Mouse (Mus musculus): Measurements from ENCODE around the gene Pcolce. TPM values are rescaled to one million over a fixed set of nuclear protein-coding genes. Genes with fewer than 3 reads are reported as not detected.

Gene Pcolce
- polyA plus RNA-seq, 1 experiment, result 368 TPM

DNA sequence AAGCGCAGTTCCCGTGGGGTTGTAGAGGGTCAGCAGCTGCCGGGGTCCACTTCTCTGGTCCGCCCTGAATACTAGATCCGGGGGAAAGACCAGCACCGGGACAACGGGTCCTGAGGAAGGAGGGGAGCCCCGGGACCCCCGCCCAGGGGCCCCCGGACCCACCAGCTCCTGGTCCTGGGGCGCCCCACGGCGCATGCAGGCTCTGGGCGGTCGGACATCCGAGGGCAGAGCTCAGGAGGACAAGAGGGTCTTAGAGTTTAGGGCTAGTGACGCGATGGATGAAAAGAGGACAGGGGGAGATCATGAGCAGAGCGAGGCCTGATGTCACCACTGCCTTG, 13.3 kb downstream of the Pcolce start:
- peak overlapping the region; percentile 43 for H3ac ChIP-seq (ENCODE audit: control insufficient read depth, insufficient read length)
- peak overlapping the region; percentile 56 for H3K4me3 ChIP-seq
- TF ChIP-seq MYOD1 (IDR thresholded peaks at IDR 0.05; ENCODE audit: control insufficient read depth in 1 of 3, insufficient read length in 2 of 3, low read depth in 2 of 3) (peak in 1 of 3 experiments; percentile 0), CEBPB (IDR thresholded peaks at IDR 0.05; ENCODE audit: insufficient read depth, poor library complexity, severe bottlenecking) (no peak), TCF3 (IDR thresholded peaks at IDR 0.05; ENCODE audit: insufficient read length, low read depth) (no peak), USF1 (IDR thresholded peaks at IDR 0.05; ENCODE audit: low read depth) (no peak), POLR2AphosphoS2 (IDR thresholded peaks at IDR 0.05; ENCODE audit: insufficient read length, low read depth) (peak; percentile 51), E2F4 (IDR thresholded peaks at IDR 0.05; ENCODE audit: insufficient read depth) (no peak), POLR2A (IDR thresholded peaks at IDR 0.05; ENCODE audit: insufficient read length, low read depth) (no peak), REST (IDR thresholded peaks at IDR 0.05; ENCODE audit: insufficient read depth, insufficient read length) (no peak), MYOG (IDR thresholded peaks at IDR 0.05; ENCODE audit: control insufficient read depth in 1 of 3, insufficient read depth in 1 of 3, insufficient read length in 2 of 3, low read depth in 2 of 3) (no peak), MAX (IDR thresholded peaks at IDR 0.05; ENCODE audit: low read depth) (no peak)
- no peaks in the 10 kb centered on the region for H3K27me3 ChIP-seq (ENCODE audit: control insufficient read depth, insufficient read depth, insufficient read length)
- H3K36me3 ChIP-seq (ENCODE audit: control insufficient read depth, insufficient read depth), result peaks cover 6% of the 10 kb centered on the region
- H3K79me2 ChIP-seq (ENCODE audit: control insufficient read depth, insufficient read depth), result peaks cover 13% of the 10 kb centered on the region
- peak overlapping the region; percentile 96 for H3K4me2 ChIP-seq (ENCODE audit: low read depth)

- no peak for TF ChIP-seq TCF12 (IDR thresholded peaks at IDR 0.05; ENCODE audit: insufficient read depth, poor library complexity, severe bottlenecking)
- no peak for TF ChIP-seq SRF (IDR thresholded peaks at IDR 0.05; ENCODE audit: control insufficient read depth, insufficient read length, low read depth)
- no peak for TF ChIP-seq E2F4 (IDR thresholded peaks at IDR 0.05; ENCODE audit: insufficient read depth)
- TF ChIP-seq MYOG (IDR thresholded peaks at IDR 0.05; ENCODE audit: control insufficient read depth in 1 of 3, insufficient read depth in 1 of 3, insufficient read length in 2 of 3, low read depth in 2 of 3), result no peak
- no peak for TF ChIP-seq MYOD1 (IDR thresholded peaks at IDR 0.05; ENCODE audit: control insufficient read depth in 1 of 3, insufficient read length in 2 of 3, low read depth in 2 of 3)
- TF ChIP-seq MAX (IDR thresholded peaks at IDR 0.05; ENCODE audit: low read depth), result no peak
- TF ChIP-seq REST (IDR thresholded peaks at IDR 0.05; ENCODE audit: insufficient read depth, insufficient read length), result no peak
- no peak for TF ChIP-seq POLR2A (IDR thresholded peaks at IDR 0.05; ENCODE audit: insufficient read length, low read depth)
- TF ChIP-seq USF1 (IDR thresholded peaks at IDR 0.05; ENCODE audit: low read depth), result no peak
- TF ChIP-seq TCF3 (IDR thresholded peaks at IDR 0.05; ENCODE audit: insufficient read length, low read depth), result no peak
- TF ChIP-seq POLR2AphosphoS2 (IDR thresholded peaks at IDR 0.05; ENCODE audit: insufficient read length, low read depth), result no peak
- no peak for TF ChIP-seq CEBPB (IDR thresholded peaks at IDR 0.05; ENCODE audit: insufficient read depth, poor library complexity, severe bottlenecking)
- Histone ChIP-seq H3K4me2 (ENCODE audit: low read depth) (peak overlapping the region; percentile 96), H3K36me3 (ENCODE audit: control insufficient read depth, insufficient read depth) (no peaks in the 10 kb centered on the region), H3K79me2 (ENCODE audit: control insufficient read depth, insufficient read depth) (peaks cover 13% of the 10 kb centered on the region), H3K27me3 (ENCODE audit: control insufficient read depth, insufficient read depth, insufficient read length) (no peaks in the 10 kb centered on the region), H3K4me3 (peak overlapping the region; percentile 56), H3ac (ENCODE audit: control insufficient read depth, insufficient read length) (no peak overlapping the region)
These were observed 14.0 kb downstream of the Pcolce start for GRCm38 (mm10) chr5:137599600-137599999.

DNA sequence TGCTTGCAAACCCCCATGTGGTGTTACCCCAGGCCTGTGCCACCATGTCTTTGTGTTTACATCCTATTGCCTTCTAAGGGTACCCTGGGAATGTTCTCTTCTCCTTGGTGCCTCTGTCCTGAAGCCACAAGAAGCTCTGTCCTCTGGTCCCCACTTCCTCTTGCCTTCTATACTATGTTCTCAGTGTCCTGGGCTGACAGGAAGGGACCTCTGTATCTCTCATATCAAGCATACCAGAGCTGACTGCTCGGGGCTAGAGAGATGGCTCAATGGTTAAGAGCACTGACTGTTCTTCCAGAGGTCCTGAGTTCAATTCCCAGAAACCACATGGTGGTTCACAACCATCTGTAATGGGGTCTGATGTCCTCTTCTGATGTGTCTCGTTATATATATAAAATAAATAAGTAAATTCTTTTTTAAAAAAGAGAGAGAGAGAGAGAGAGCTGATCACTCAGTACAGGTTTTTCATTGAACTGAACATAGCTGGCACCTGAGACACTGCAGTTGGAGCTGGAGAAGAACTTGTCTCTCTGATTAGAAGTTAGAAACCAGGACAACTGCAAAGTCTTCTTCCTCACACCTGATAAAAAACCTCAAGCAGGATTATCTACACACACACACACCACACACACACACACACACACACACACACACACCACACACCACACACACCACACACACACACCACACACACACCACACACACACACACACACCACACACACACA, 15.3 kb downstream of the Pcolce start:
- TF ChIP-seq MAX (IDR thresholded peaks at IDR 0.05; ENCODE audit: low read depth) (no peak), POLR2A (IDR thresholded peaks at IDR 0.05; ENCODE audit: insufficient read length, low read depth) (no peak), SRF (IDR thresholded peaks at IDR 0.05; ENCODE audit: control insufficient read depth, insufficient read length, low read depth) (no peak), TCF12 (IDR thresholded peaks at IDR 0.05; ENCODE audit: insufficient read depth, poor library complexity, severe bottlenecking) (no peak), MYOD1 (IDR thresholded peaks at IDR 0.05; ENCODE audit: control insufficient read depth in 1 of 3, insufficient read length in 2 of 3, low read depth in 2 of 3) (no peak), MYOG (IDR thresholded peaks at IDR 0.05; ENCODE audit: control insufficient read depth in 1 of 3, insufficient read depth in 1 of 3, insufficient read length in 2 of 3, low read depth in 2 of 3) (no peak), E2F4 (IDR thresholded peaks at IDR 0.05; ENCODE audit: insufficient read depth) (no peak), REST (IDR thresholded peaks at IDR 0.05; ENCODE audit: insufficient read depth, insufficient read length) (no peak), TCF3 (IDR thresholded peaks at IDR 0.05; ENCODE audit: insufficient read length, low read depth) (no peak), USF1 (IDR thresholded peaks at IDR 0.05; ENCODE audit: low read depth) (no peak), CEBPB (IDR thresholded peaks at IDR 0.05; ENCODE audit: insufficient read depth, poor library complexity, severe bottlenecking) (no peak)

DNA sequence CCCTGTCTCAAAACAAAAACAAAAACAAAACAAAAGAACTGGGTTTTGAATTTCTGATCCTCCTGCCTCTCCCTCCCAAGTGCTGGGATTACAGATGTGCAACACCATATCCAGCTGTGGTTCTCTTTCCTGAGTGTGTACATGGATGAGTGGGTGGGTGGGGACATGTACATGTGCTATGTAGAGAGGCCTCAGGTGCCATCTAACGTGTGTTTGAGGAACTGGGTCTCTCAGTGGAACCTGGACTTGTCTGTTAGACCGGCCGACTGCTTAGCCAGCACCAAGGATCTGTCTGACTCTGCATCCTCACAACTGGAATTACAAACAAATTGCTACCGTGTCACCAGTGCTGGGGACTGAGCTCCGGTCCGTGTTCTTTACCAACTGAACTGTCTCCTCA, 16.0 kb downstream of the Pcolce start:
- no peak overlapping the region for H3K4me2 ChIP-seq (ENCODE audit: low read depth)
- no peak overlapping the region for H3ac ChIP-seq (ENCODE audit: control insufficient read depth, insufficient read length)
- H3K27me3 ChIP-seq (ENCODE audit: control insufficient read depth, insufficient read depth, insufficient read length), result no peaks in the 10 kb centered on the region
- no peak overlapping the region for H3K4me3 ChIP-seq
- TF ChIP-seq TCF3 (IDR thresholded peaks at IDR 0.05; ENCODE audit: insufficient read length, low read depth) (no peak), SRF (IDR thresholded peaks at IDR 0.05; ENCODE audit: control insufficient read depth, insufficient read length, low read depth) (no peak), POLR2A (IDR thresholded peaks at IDR 0.05; ENCODE audit: insufficient read length, low read depth) (no peak), MYOG (IDR thresholded peaks at IDR 0.05; ENCODE audit: control insufficient read depth in 1 of 3, insufficient read depth in 1 of 3, insufficient read length in 2 of 3, low read depth in 2 of 3) (no peak)
- peaks cover 7% of the 10 kb centered on the region for H3K79me2 ChIP-seq (ENCODE audit: control insufficient read depth, insufficient read depth)
- no peaks in the 10 kb centered on the region for H3K36me3 ChIP-seq (ENCODE audit: control insufficient read depth, insufficient read depth)

More for the DNA sequence above, 15.3 kb downstream of the Pcolce start:
- Histone ChIP-seq H3K79me2 (ENCODE audit: control insufficient read depth, insufficient read depth) (peaks cover 13% of the 10 kb centered on the region), H3K4me2 (ENCODE audit: low read depth) (no peak overlapping the region), H3K36me3 (ENCODE audit: control insufficient read depth, insufficient read depth) (no peaks in the 10 kb centered on the region), H3K27me3 (ENCODE audit: control insufficient read depth, insufficient read depth, insufficient read length) (no peaks in the 10 kb centered on the region), H3ac (ENCODE audit: control insufficient read depth, insufficient read length) (no peak overlapping the region), H3K4me3 (no peak overlapping the region)

Measured in myocyte (in vitro differentiated cells).